Comparison of ENCODE assay signal across 1 mouse cellular context in the genomic region with DNA sequence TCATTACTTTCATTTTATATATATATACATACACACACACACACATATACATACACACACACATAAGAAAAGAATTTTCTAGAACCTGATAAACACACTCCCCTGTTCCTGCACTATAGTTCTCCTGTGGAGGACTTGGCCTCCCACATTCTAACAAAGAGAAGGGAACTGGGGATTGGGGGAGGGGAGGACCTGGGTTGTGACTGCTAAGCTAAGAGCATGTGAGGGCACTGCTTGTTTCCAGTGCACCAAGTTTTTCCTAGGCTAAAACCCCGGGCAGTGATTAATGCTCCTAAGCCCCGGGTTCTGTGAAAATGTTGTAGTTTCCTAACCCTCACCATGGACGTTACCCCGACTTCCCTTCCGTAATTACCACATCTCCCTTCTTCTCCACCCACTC.
TF ChIP-seq lines count a peak whose summit lies in the region.

No protein-coding gene starts in this region.

TF ChIP-seq in CH12.LX, 34 proteins besides CTCF, POLR2A, EP300 and RAD21:
- TF ChIP-seq CHD2 (IDR thresholded peaks at IDR 0.05; ENCODE audit: low read length) (peak; percentile 59; the same call in 1 of the 2 replicates), BHLHE40 (IDR thresholded peaks at IDR 0.05; ENCODE audit: low read depth, low read length) (no peak)
